Mouse (Mus musculus): ENCODE measurements around the gene Pptc7. TPM values are rescaled to one million over a fixed set of nuclear protein-coding genes. Genes with fewer than 3 reads are reported as not detected.

Pptc7 gene
- polyA plus RNA-seq, 1 experiment from 2014 or later, result 7.7 TPM

DNA sequence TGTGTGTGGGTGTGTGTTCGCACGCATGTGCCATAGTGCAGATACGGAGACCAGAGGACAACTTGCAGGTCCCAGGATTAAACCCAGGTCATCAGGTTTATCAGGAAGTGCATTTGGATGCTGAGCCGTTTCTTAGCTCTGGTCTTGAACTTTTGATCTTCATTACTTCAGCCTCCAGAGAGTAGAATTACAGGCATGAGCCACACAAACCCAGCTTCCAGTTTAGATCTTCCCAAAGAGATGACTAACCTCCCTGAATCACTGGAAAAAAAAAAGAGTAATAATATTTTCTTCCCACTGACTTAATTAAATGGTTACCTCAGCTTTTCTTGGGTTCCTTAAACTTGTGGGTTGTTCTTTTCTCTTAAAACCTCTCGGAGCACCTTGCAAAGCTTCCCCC is 11.3 kb upstream of the Pptc7 start:
- H3K9me3 ChIP-seq (replicated peaks), result no peaks in the 10 kb centered on the region
- H3K4me2 ChIP-seq, result no peak overlapping the region
- no peaks in the 10 kb centered on the region for H3K27me3 ChIP-seq
- H3K4me3 ChIP-seq, result no peak overlapping the region
- no peak for ATAC-seq
- no peak overlapping the region for H3K9ac ChIP-seq
- H3K36me3 ChIP-seq (ENCODE audit: poor library complexity, severe bottlenecking), result no peaks in the 10 kb centered on the region
- 89% methylated on average over 5 of the region's 5 CpGs for WGBS
- peaks cover 7% of the 10 kb centered on the region for H3K4me1 ChIP-seq
- no peak overlapping the region for H3K27ac ChIP-seq

DNA sequence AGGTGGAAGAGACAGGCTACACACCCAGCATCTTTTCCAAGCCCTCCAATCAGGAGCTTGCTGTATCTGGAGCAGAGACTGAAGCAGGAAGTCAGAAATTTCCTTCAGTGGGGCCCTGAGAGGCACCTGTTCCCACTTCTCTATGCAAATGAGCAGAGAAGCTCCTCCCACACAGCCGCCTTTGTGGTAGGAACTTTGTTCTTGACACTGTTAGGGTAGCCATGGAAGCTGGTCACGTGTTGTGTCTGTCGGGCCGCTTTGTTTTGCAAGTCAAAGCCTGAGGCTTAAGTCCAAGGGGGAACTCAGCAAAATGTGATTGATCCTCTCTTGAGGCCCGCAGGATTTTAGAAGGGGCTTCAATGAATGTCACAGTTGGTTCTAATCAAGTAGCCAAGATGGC is 9.4 kb upstream of the Pptc7 start:
- WGBS, result 16% methylated on average over 5 of the region's 5 CpGs
- Histone ChIP-seq H3K4me3 (no peak overlapping the region), H3K4me2 (no peak overlapping the region), H3K4me1 (peaks cover 7% of the 10 kb centered on the region), H3K27ac (no peak overlapping the region), H3K36me3 (ENCODE audit: poor library complexity, severe bottlenecking) (no peaks in the 10 kb centered on the region), H3K9me3 (replicated peaks) (no peaks in the 10 kb centered on the region), H3K9ac (no peak overlapping the region), H3K27me3 (no peaks in the 10 kb centered on the region)
- no peak; the same call in 1 of the 2 replicates for ATAC-seq

DNA sequence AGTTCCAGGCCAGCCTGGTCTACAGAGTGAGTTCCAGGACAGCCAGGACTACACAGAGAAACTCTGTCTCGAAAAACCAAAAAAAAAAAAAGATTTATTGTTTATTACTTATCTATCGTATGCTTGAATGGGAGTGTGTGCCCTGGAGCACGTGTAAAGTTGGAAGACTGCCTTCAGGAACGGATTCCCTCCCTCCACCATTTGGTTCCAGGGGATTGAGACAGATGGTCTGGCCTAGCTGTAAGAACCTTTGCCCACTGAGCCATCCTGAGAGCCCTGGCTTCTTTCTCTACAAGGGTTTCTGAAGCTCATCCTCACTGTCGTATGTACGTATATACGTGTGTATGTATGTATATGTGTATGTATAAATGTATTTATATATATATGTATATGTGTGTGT is 5.2 kb upstream of the Pptc7 start:
- WGBS, result 87% methylated on average over 7 of the region's 7 CpGs
- no peak for ATAC-seq
- H3K4me1 ChIP-seq, result peaks cover 14% of the 10 kb centered on the region

DNA sequence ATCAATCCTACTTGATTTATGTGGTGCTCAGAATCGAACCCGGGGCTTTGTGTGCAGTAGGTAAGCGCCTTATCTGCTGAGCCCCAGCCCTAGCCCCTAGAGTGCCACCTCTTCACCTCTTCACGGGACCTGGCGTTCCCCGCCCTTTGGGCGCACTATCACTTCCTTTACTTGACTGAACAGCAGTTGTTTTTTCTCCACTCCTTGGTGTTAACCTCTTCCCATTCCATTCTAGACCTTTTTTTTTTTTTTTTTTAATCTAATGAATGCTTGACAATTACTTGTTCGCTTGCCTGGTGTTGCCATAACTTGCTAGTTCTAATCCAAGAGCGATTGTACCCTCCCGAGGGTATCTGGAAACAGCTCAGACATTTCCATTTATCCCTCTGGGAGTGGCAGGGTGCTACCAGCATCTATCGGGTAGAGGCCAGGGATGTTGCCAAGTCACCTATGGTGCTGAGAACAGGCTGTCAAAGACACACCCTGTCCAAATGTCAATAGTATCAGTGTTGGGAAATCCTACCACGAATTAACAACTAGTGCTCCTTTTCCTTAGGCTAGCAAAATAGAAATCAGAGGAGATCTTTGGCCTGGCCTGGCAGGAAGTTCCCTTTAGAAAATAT is 4.3 kb upstream of the Pptc7 start:
- Histone ChIP-seq H3K9ac (no peak overlapping the region), H3K27me3 (no peaks in the 10 kb centered on the region), H3K4me1 (peaks cover 10% of the 10 kb centered on the region), H3K4me3 (no peak overlapping the region), H3K36me3 (ENCODE audit: poor library complexity, severe bottlenecking) (no peaks in the 10 kb centered on the region), H3K9me3 (replicated peaks) (no peaks in the 10 kb centered on the region), H3K4me2 (no peak overlapping the region), H3K27ac (no peak overlapping the region)
- ATAC-seq, result no peak
- WGBS, result 85% methylated on average over 12 of the region's 12 CpGs

More for the DNA sequence above, 5.2 kb upstream of the Pptc7 start:
- Histone ChIP-seq H3K4me3 (no peak overlapping the region), H3K9ac (no peak overlapping the region), H3K36me3 (ENCODE audit: poor library complexity, severe bottlenecking) (no peaks in the 10 kb centered on the region), H3K27ac (no peak overlapping the region), H3K4me2 (no peak overlapping the region), H3K9me3 (replicated peaks) (no peaks in the 10 kb centered on the region), H3K27me3 (no peaks in the 10 kb centered on the region)

DNA sequence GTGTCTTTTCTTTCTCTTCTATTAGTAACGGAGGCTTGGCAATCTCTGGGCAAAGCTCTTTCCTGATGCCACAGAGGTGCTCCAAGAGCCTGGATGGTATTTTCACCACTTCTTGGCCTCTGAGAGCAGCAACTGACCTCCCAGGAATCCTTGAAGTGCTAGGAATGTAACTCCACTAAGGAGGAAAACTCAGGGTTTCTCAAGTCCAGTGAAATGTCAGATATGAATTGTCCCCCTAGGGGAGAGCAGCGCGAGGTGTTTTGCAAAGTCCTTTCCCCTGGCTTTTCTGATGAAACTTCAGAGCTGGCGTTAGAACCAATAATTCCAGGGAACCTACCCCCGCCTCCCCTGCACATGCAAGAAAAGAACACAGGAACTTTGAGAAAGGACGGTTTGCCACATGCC is 3.7 kb upstream of the Pptc7 start:
- peaks cover 12% of the 10 kb centered on the region for H3K4me1 ChIP-seq
- no peak overlapping the region for H3K4me2 ChIP-seq
- H3K4me3 ChIP-seq, result no peak overlapping the region
- H3K9me3 ChIP-seq (replicated peaks), result no peaks in the 10 kb centered on the region
- 55% methylated on average over 6 of the region's 6 CpGs for WGBS
- no peaks in the 10 kb centered on the region for H3K36me3 ChIP-seq (ENCODE audit: poor library complexity, severe bottlenecking)
- H3K9ac ChIP-seq, result no peak overlapping the region
- no peaks in the 10 kb centered on the region for H3K27me3 ChIP-seq
- ATAC-seq, result no peak
- H3K27ac ChIP-seq, result no peak overlapping the region

DNA sequence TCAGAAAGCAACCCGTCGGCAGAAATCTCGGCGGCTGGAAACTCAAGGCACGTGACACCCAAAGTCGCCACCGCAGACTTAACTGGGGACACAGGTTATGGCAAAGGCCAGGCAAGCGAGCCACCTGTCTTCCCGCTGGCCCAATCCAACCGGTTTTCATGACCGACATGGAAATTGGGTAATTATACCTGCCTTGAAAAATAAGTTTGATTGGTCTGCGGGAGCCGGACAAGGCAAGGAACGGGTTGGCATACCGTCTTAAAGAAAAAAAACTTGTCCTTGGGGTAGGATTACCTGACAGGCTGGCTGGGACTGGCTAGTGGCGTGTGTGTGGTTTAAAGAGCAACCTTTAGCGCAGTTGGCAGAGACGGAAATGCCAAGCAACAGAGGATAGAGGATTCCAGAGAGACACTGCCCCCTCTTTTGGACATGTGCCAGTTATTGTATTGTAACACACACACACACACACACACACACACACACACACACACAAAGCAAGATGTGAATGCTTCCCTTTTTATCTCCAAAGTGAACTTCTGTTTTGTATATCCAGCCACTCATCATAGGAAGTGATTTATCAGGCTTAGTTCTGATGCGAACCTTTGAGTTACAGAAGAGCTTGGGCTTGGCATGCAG is 3.2 kb upstream of the Pptc7 start:
- Histone ChIP-seq H3K27ac (no peak overlapping the region), H3K4me3 (no peak overlapping the region), H3K4me1 (peaks cover 17% of the 10 kb centered on the region), H3K36me3 (ENCODE audit: poor library complexity, severe bottlenecking) (no peaks in the 10 kb centered on the region), H3K27me3 (no peaks in the 10 kb centered on the region), H3K4me2 (no peak overlapping the region), H3K9me3 (replicated peaks) (no peaks in the 10 kb centered on the region), H3K9ac (no peak overlapping the region)
- 39% methylated on average over 19 of the region's 19 CpGs for whole genome bisulfite sequencing
- ATAC-seq, result no peak

DNA sequence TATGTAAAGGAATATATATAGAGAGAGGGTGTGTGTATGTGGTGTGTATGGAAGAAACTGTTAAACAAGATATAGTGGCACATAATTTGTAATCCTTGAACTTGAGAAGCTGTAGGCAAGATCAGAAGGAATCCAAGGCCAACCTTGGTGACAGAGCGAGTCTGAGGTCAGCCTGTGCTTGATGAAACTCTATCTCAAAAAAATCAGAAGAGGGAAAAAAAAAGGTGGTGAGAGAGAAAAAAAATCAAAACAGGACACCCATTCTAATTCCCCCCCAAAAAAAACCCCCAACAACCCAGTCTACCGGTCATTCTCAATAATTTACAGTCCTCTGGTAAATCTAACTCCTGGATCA is 360 bp upstream of the Pptc7 start:
- Histone ChIP-seq H3K4me1 (peaks cover 23% of the 10 kb centered on the region), H3K9ac (no peak overlapping the region), H3K27me3 (no peaks in the 10 kb centered on the region), H3K9me3 (replicated peaks) (no peaks in the 10 kb centered on the region), H3K27ac (no peak overlapping the region), H3K4me3 (no peak overlapping the region), H3K4me2 (peak overlapping the region; percentile 99), H3K36me3 (ENCODE audit: poor library complexity, severe bottlenecking) (peaks cover 10% of the 10 kb centered on the region; the same call in 1 of the 2 replicates)
- ATAC-seq, result no peak
- 35% methylated on average over 2 of the region's 2 CpGs for WGBS

DNA sequence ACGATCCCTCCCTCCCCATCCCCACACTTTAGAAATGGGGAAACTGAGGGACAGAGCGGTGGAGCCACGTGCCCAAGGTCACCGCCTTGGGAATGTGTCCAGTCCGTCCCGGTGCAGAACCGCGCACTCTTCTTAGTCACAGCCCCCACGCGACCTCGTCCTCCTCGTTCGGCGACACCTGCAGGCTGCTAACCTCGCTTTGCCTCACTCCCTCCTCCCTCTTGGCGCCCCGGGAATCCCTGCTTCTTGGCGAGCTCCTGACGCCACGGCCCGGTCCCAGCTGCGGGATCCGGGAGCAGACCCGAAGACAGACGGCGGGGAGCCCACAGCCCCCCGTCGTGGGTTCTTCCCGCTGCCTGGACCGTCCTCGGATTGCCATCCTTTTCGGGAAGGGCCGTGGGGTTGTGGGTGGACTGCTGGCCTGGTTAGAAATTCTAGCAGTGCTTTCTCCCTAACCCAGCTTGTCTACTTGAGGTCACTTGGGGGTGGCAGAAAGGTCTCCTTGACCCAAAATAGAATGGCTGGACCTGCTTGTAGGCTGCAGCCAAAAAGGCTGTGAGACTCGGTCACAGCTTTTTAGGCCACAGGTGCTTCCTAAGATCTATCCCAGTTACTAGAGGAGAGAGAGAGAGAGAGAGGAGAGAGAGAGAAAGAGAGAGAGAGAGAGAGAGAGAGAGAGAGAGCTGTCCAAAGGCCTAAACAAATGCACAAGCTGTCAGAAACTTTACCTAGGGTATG is 1.0 kb downstream of the Pptc7 start:
- Histone ChIP-seq H3K27ac (peak overlapping the region; percentile 80), H3K9me3 (replicated peaks) (no peaks in the 10 kb centered on the region), H3K36me3 (ENCODE audit: poor library complexity, severe bottlenecking) (peaks cover 21% of the 10 kb centered on the region), H3K4me1 (peaks cover 23% of the 10 kb centered on the region), H3K27me3 (no peaks in the 10 kb centered on the region), H3K9ac (peak overlapping the region; percentile 93), H3K4me3 (peak overlapping the region; percentile 76), H3K4me2 (peak overlapping the region; percentile 99)
- ATAC-seq, result peak; percentile 22
- WGBS, result under 1% methylated on average over 34 of the region's 34 CpGs

DNA sequence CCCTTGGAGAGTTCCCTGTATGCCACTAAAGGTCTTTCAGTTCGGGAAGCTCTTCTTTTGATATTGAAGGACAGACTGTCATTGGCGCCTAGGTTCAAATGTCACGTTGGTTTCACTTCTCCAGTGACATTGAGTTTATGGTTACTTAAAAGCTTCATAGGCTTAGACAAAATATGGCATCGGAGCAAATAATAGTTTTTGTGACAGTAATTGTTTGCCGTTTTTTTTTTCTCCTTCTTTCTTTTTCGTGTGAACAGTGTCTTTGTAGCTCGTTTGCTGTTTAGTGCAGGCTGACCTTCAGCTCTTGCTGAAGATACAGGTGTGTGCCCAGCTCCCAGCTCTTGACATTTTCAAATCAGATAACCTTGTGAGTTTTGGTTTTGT is 1.6 kb downstream of the Pptc7 start:
- no peak overlapping the region for H3K27ac ChIP-seq
- H3K27me3 ChIP-seq, result no peaks in the 10 kb centered on the region
- H3K4me3 ChIP-seq, result peak overlapping the region; percentile 76
- peak overlapping the region; percentile 99 for H3K4me2 ChIP-seq
- ATAC-seq, result no peak
- 50% methylated on average over 7 of the region's 7 CpGs for WGBS
- H3K36me3 ChIP-seq (ENCODE audit: poor library complexity, severe bottlenecking), result peaks cover 21% of the 10 kb centered on the region
- H3K9ac ChIP-seq, result peak overlapping the region; percentile 93; the same call in 1 of the 2 replicates
- no peaks in the 10 kb centered on the region for H3K9me3 ChIP-seq (replicated peaks)
- peaks cover 19% of the 10 kb centered on the region for H3K4me1 ChIP-seq

DNA sequence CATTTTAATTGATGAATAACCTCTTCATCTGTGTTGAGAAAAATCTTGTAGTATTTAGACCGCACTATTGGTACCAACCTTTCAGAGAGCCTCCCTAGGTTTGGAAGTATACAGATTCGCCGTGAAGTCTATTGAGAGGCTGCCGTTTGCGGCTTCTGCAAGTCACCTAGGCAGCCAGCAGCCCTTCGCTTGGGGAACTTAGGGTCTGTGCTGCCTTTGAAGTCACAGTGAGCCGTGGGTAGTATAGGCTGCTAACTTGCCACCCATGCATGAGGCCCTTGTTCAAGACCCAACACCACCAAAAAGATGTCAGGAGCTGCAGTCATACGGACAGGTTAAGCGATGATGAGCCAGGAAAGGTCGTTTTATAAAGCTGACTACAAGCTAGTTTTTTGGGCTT is 2.0 kb downstream of the Pptc7 start:
- ATAC-seq, result no peak

DNA sequence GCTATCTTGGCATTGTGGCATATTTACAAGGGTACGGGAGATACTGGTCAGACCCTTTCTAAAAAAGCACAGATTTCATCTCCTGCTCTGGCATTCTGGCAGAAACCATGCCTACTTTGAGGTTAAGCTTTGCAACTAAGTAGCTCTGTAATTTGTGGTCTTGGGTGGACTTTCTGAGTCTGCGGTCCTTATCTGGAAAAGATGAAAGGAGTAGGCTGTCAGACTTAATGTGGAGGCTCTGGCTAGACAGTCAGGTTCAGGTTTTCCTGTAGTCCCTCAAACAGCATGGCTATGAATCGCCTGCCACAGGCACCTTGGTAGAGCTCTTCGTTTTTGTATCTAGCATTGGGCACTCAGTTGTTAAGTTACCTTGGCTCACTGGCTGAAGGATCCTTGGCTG is 2.9 kb downstream of the Pptc7 start:
- Histone ChIP-seq H3K4me3 (no peak overlapping the region), H3K9me3 (replicated peaks) (no peaks in the 10 kb centered on the region), H3K4me1 (peaks cover 18% of the 10 kb centered on the region), H3K4me2 (no peak overlapping the region), H3K9ac (no peak overlapping the region), H3K27ac (no peak overlapping the region), H3K36me3 (ENCODE audit: poor library complexity, severe bottlenecking) (peaks cover 21% of the 10 kb centered on the region), H3K27me3 (no peaks in the 10 kb centered on the region)
- ATAC-seq, result no peak
- 98% methylated on average over 4 of the region's 4 CpGs for WGBS

More for the DNA sequence above, 2.0 kb downstream of the Pptc7 start:
- Histone ChIP-seq H3K9me3 (replicated peaks) (no peaks in the 10 kb centered on the region), H3K4me2 (peak overlapping the region; percentile 99), H3K36me3 (ENCODE audit: poor library complexity, severe bottlenecking) (peaks cover 21% of the 10 kb centered on the region), H3K9ac (no peak overlapping the region; the same call in 1 of the 2 replicates), H3K27me3 (no peaks in the 10 kb centered on the region), H3K27ac (no peak overlapping the region), H3K4me3 (peak overlapping the region; percentile 76; the same call in 1 of the 2 replicates), H3K4me1 (peaks cover 15% of the 10 kb centered on the region)
- WGBS, result 84% methylated on average over 10 of the region's 10 CpGs

DNA sequence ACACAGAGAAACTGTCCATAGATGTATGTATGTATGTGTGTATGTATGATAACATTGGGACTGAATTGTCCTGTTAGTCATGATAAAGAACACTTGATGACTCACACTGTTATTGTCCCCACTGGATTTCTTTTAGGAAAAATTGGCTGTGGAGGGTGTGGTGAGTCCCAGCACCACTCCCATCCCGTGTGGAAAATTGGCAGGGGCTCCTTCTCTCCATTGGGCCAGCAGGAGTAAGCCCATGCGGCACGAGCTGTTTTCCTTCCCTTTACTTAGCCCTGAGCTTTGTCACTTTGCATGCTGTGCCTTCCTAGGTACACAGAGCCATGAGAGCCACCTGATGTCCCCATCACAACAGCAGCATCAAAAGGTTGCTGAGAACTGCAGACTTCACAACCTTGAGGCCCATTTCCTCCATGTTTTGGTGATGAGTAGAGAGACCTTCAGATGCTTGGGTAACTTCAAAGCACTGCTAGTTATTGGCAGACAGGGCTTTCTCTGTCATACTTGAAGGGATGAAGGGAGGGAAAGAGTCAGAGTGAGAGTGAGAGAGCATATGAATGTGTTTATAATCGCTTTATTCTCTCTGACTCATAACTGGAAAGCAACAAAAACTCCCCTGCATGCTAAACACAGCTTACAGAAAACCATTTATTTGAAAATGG is 4.1 kb downstream of the Pptc7 start:
- Histone ChIP-seq H3K9me3 (replicated peaks) (no peaks in the 10 kb centered on the region), H3K4me1 (peaks cover 28% of the 10 kb centered on the region), H3K4me2 (no peak overlapping the region), H3K4me3 (no peak overlapping the region), H3K9ac (no peak overlapping the region), H3K36me3 (ENCODE audit: poor library complexity, severe bottlenecking) (peaks cover 21% of the 10 kb centered on the region), H3K27ac (no peak overlapping the region), H3K27me3 (no peaks in the 10 kb centered on the region)
- ATAC-seq, result no peak
- 90% methylated on average over 4 of the region's 4 CpGs for WGBS

Measured in forebrain, embryonic 13.5 days (tissue).